Mouse (Mus musculus): ENCODE measurements around the gene Cers1.

- TF ChIP-seq POLR2AphosphoS2 (IDR thresholded peaks at IDR 0.05; ENCODE audit: insufficient read length, low read depth) = no peak
- TF ChIP-seq MAX (IDR thresholded peaks at IDR 0.05; ENCODE audit: low read depth) = no peak
- no peak for TF ChIP-seq POLR2A (IDR thresholded peaks at IDR 0.05; ENCODE audit: insufficient read length, low read depth)
- TF ChIP-seq USF1 (IDR thresholded peaks at IDR 0.05; ENCODE audit: low read depth) = no peak
- TF ChIP-seq E2F4 (IDR thresholded peaks at IDR 0.05; ENCODE audit: insufficient read depth) = no peak
- no peak for TF ChIP-seq MYOG (IDR thresholded peaks at IDR 0.05; ENCODE audit: control insufficient read depth in 1 of 3, insufficient read depth in 1 of 3, insufficient read length in 2 of 3, low read depth in 2 of 3)
- no peak for TF ChIP-seq CEBPB (IDR thresholded peaks at IDR 0.05; ENCODE audit: insufficient read depth, poor library complexity, severe bottlenecking)
- no peak for TF ChIP-seq MYOD1 (IDR thresholded peaks at IDR 0.05; ENCODE audit: control insufficient read depth in 1 of 3, insufficient read length in 2 of 3, low read depth in 2 of 3)
- TF ChIP-seq TCF12 (IDR thresholded peaks at IDR 0.05; ENCODE audit: insufficient read depth, poor library complexity, severe bottlenecking) = no peak
- TF ChIP-seq SRF (IDR thresholded peaks at IDR 0.05; ENCODE audit: control insufficient read depth, insufficient read length, low read depth) = no peak
- TF ChIP-seq TCF3 (IDR thresholded peaks at IDR 0.05; ENCODE audit: insufficient read length, low read depth) = no peak
- no peak for TF ChIP-seq REST (IDR thresholded peaks at IDR 0.05; ENCODE audit: insufficient read depth, insufficient read length)
Measured at GRCm38 (mm10) chr8:70376275-70376741, 60.7 kb downstream of the Cers1 start.
